Comparison of ENCODE assay signal across 14 mouse cellular contexts in the genomic region with DNA sequence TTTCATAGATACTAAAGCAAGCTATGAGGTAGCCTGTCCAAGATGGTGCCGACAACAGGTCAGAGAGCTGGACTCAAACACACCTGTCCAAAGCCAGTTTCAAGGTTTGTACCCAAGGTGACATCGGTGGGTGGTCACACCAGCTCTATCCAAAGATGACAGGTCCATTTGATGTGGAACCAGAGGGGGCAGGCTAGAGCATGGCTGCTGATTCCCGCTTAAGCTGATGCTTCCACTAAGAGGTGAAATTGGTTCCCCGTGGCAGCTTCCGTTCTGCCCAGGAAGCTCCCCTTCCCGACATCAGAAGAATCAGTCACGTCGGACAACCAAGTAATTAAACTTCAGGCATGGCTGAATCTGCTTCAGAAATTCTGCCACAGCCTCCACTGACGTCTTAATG. TPM values are rescaled to one million over a fixed set of nuclear protein-coding genes. Genes with fewer than 3 reads are reported as not detected.
DNase-seq lines count a peak whose midpoint lies in the region; ATAC-seq and TF ChIP-seq lines count a peak whose summit lies in the region.
"Had no signal": no experiment of that assay in that cellular context is flagged by ENCODE, and none has a peak within 500 bp of the region (broad histone marks: within the 10 kb centered on the region; RNA-seq: fewer than 3 reads in every experiment).

No protein-coding gene starts in this region.

- TF ChIP-seq CTCF in heart, postnatal 0 days (IDR thresholded peaks at IDR 0.05; ENCODE audit: low read depth): no peak
- peak; percentile 40 for TF ChIP-seq CTCF in liver, postnatal 0 days (IDR thresholded peaks at IDR 0.05; ENCODE audit: low read depth)

- no peaks in the 10 kb centered on the region for H3K9me3 ChIP-seq in heart, postnatal 0 days (replicated peaks; ENCODE audit: control insufficient read depth, low read length)
- H3K9me3 ChIP-seq in liver, postnatal 0 days (ENCODE audit: low read length): no peaks in the 10 kb centered on the region
- no peaks in the 10 kb centered on the region for H3K9me3 ChIP-seq in liver, embryonic 12.5 days (replicated peaks)
- no peaks in the 10 kb centered on the region for H3K9me3 ChIP-seq in ES-E14 (ENCODE audit: control insufficient read depth, insufficient read depth, low read depth, low read length)
- H3K9me3 ChIP-seq: G1E; hindbrain, embryonic 13.5 days; limb, embryonic 12.5 days had no signal

- no peak overlapping the region for H3K4me2 ChIP-seq in heart, postnatal 0 days (ENCODE audit: low read depth, low read length)
- no peak overlapping the region for H3K4me2 ChIP-seq in liver, postnatal 0 days (ENCODE audit: low read depth, low read length)
- no peak overlapping the region for H3K4me2 ChIP-seq in liver, embryonic 12.5 days
- H3K4me2 ChIP-seq: hindbrain, embryonic 13.5 days; limb, embryonic 12.5 days had no signal

- DNase-seq in heart, postnatal 0 days (ENCODE audit: low spot score): no peak
- DNase-seq in heart, postnatal 25 days (ENCODE audit: low spot score): no peak
- DNase-seq in liver, postnatal 0 days: no peak
- DNase-seq in ES-E14 (ENCODE audit: low read depth, low spot score): peak; percentile 9
- no peak for DNase-seq in adrenal gland, postnatal 4 days (ENCODE audit: low spot score in 2 of 2)
- DNase-seq: thymus, postnatal 36 days had no signal

- no peaks in the 10 kb centered on the region for H3K27me3 ChIP-seq in heart, postnatal 0 days (ENCODE audit: control insufficient read depth, insufficient read depth, low read length)
- H3K27me3 ChIP-seq in liver, postnatal 0 days (ENCODE audit: insufficient read depth, low read length): no peaks in the 10 kb centered on the region
- 0 out of 2 replicates have a peak, but pooled peaks cover 3% of the 10 kb centered on the region for H3K27me3 ChIP-seq in liver, embryonic 12.5 days (replicated peaks)
- H3K27me3 ChIP-seq: hindbrain, embryonic 13.5 days had no signal

- intact Hi-C loops in heart, postnatal 25 days (cut with DNase I): no loop called here

- 0 out of 2 replicates have a peak, but pooled peaks cover 5% of the 10 kb centered on the region for H3K4me1 ChIP-seq in heart, postnatal 0 days (ENCODE audit: control insufficient read depth, insufficient read depth)
- H3K4me1 ChIP-seq in liver, postnatal 0 days (ENCODE audit: insufficient read depth): peaks cover 14% of the 10 kb centered on the region
- no peaks in the 10 kb centered on the region for H3K4me1 ChIP-seq in liver, embryonic 12.5 days
- H3K4me1 ChIP-seq in ES-E14 (ENCODE audit: control insufficient read depth in 2 of 2, insufficient read depth in 2 of 2, low read length in 2 of 2, poor library complexity in 1 of 2): peaks cover 0 to 2% of the 10 kb centered on the region in 2 experiments; a peak in 1 of 4 replicates

- 0 out of 2 replicates have a peak, but pooled peaks have one; percentile 15 for ATAC-seq in heart, postnatal 0 days (ENCODE audit: insufficient read depth, low read depth)
- peak; percentile 24; the same call in 1 of the 2 replicates for ATAC-seq in liver, postnatal 0 days
- ATAC-seq in liver, embryonic 12.5 days: no peak
- 0 out of 2 replicates have a peak, but pooled peaks have one; percentile 14 for ATAC-seq in granulocyte monocyte progenitor cell, adult 5-6 weeks (replicated peaks; ENCODE audit: poor library complexity, severe bottlenecking)

- H3K27ac ChIP-seq in heart, postnatal 0 days (ENCODE audit: low read depth): no peak overlapping the region
- H3K27ac ChIP-seq in liver, postnatal 0 days (ENCODE audit: low read depth): no peak overlapping the region
- no peak overlapping the region for H3K27ac ChIP-seq in liver, embryonic 12.5 days
- H3K27ac ChIP-seq in ES-E14 (ENCODE audit: insufficient read depth, low read depth, low read length, poor library complexity, severe bottlenecking): no peak overlapping the region
- H3K27ac ChIP-seq: hindbrain, embryonic 13.5 days had no signal

- 67% methylated on average over 9 of the region's 9 CpGs for WGBS in heart, postnatal 0 days
- WGBS in liver, postnatal 0 days (ENCODE audit: insufficient replicate concordance): 58% methylated on average over 9 of the region's 9 CpGs
- 52% methylated on average over 9 of the region's 9 CpGs for WGBS in liver, embryonic 12.5 days (ENCODE audit: insufficient replicate concordance)

- H3K9ac ChIP-seq in heart, postnatal 0 days (replicated peaks; ENCODE audit: low read depth, low read length): no peak overlapping the region
- no peak overlapping the region for H3K9ac ChIP-seq in liver, postnatal 0 days (replicated peaks)
- no peak overlapping the region for H3K9ac ChIP-seq in liver, embryonic 12.5 days
- no peak overlapping the region for H3K9ac ChIP-seq in ES-E14 (ENCODE audit: insufficient read depth, low read depth, low read length, poor library complexity, severe bottlenecking)
- H3K9ac ChIP-seq: hindbrain, embryonic 13.5 days; limb, embryonic 12.5 days had no signal

- in situ Hi-C loops in ES-E14 (cut with MboI; ENCODE audit: low sequenced_read_pairs in 2 of 2, unreplicated experiment in 2 of 2): no loop called here

- TF ChIP-seq EP300 in heart, postnatal 0 days (IDR thresholded peaks at IDR 0.05; ENCODE audit: low read depth): no peak
- no peak for TF ChIP-seq EP300 in liver, postnatal 0 days (IDR thresholded peaks at IDR 0.05; ENCODE audit: low read depth)

- H3K4me3 ChIP-seq in heart, postnatal 0 days (ENCODE audit: low read depth, low read length): no peak overlapping the region
- no peak overlapping the region for H3K4me3 ChIP-seq in liver, postnatal 0 days (ENCODE audit: low read depth, low read length)
- no peak overlapping the region for H3K4me3 ChIP-seq in liver, embryonic 12.5 days
- H3K4me3 ChIP-seq in ES-E14 (ENCODE audit: insufficient read depth in 1 of 2, low read depth in 1 of 2, low read length in 2 of 2, poor library complexity in 1 of 2, severe bottlenecking in 1 of 2): no peak overlapping the region
- H3K4me3 ChIP-seq: hindbrain, embryonic 13.5 days; limb, embryonic 12.5 days had no signal

- H3K36me3 ChIP-seq in heart, postnatal 0 days (replicated peaks; ENCODE audit: control insufficient read depth, insufficient read depth, low read length): no peaks in the 10 kb centered on the region
- no peaks in the 10 kb centered on the region for H3K36me3 ChIP-seq in liver, postnatal 0 days (replicated peaks; ENCODE audit: insufficient read depth, low read length)
- no peaks in the 10 kb centered on the region for H3K36me3 ChIP-seq in liver, embryonic 12.5 days
- no peaks in the 10 kb centered on the region for H3K36me3 ChIP-seq in ES-E14 (ENCODE audit: control insufficient read depth, insufficient read depth, low read length, poor library complexity, severe bottlenecking)
- H3K36me3 ChIP-seq: G1E; hindbrain, embryonic 13.5 days; limb, embryonic 12.5 days had no signal

TF ChIP-seq in ES-E14, 5 proteins besides CTCF, POLR2A, EP300 and RAD21:
- no peak for TF ChIP-seq ZNF384 (IDR thresholded peaks at IDR 0.05; ENCODE audit: low read depth, low read length)
- no peak for TF ChIP-seq MAFK (IDR thresholded peaks at IDR 0.05; ENCODE audit: insufficient read depth, low read depth, low read length)
- TF ChIP-seq ZC3H11A (IDR thresholded peaks at IDR 0.05; ENCODE audit: borderline replicate concordance, low read depth, low read length): no peak

RNA-seq across cellular contexts. Expression of gene Habp2, which starts 5.4 kb away (rescaled TPM):
- total RNA-seq in heart, postnatal 0 days (2014; rRNA removed; ENCODE audit: low replicate concordance): not detected in 2 replicates
- 3.9 and 4.1 TPM in 2 replicates for polyA plus RNA-seq in heart, postnatal 0 days (2015; fragmentation: Nextera tagmentation; extraction: Ambion mirVana)
- not detected for total RNA-seq in heart, postnatal 25 days (2021)
- 48.4 and 49.3 TPM in 2 replicates for polyA plus RNA-seq in liver, postnatal 0 days (2015; fragmentation: Nextera tagmentation; extraction: Ambion mirVana)
- polyA plus RNA-seq in liver, embryonic 12.5 days (2016; fragmentation: Nextera tagmentation; extraction: Ambion mirVana): 40.8 and 42.9 TPM in 2 replicates
- 0.42 and 1.6 TPM in 2 replicates for total RNA-seq in ES-E14 (2012; rRNA removed)
- not detected in 2 replicates for total RNA-seq in granulocyte monocyte progenitor cell, adult 5-6 weeks (2014; fragmentation: Nextera tagmentation)
- total RNA-seq in granulocyte monocyte progenitor cell, adult 5-6 weeks (2017): not detected in 2 replicates
- 1 to 10 TPM; 5.4 to 9.1 TPM for total RNA-seq in adrenal gland, postnatal 4 days (2021)
- total RNA-seq: heart, adult 8-10 months; megakaryocyte, adult 5-6 weeks had no signal
- polyA plus RNA-seq: frontal cortex, adult 2 months; G1E; hindbrain, embryonic 13.5 days; limb, embryonic 12.5 days had no signal
